Mouse (Mus musculus): ENCODE measurements around the gene Olfr424. TPM values are rescaled to one million over a fixed set of nuclear protein-coding genes. Genes with fewer than 3 reads are reported as not detected.

Gene Olfr424
- polyA plus RNA-seq, 1 experiment from 2014 or later: not detected

DNA sequence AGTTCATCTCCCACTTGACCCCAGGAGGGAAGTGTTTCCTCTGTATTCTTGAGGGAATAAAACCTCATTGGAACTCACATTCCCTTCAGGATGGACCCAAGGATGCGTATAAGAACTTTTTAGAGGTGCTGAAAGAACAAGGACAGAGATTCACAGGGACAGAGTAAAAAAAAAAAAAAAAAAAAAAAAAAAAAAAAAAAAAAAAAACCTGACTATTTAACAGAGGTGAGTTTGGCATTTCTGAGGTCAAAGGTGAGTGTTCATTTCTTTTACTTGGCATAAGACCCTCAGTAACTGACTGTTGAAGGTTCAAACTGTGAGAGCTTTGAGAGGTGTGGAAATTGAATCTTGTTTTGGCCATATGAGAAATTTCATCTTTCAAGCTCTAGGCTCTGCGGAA is 18.0 kb downstream of the Olfr424 start:
- H3K27ac ChIP-seq (replicated peaks; ENCODE audit: low read depth, low read length): no peak overlapping the region
- no peak overlapping the region for H3K4me2 ChIP-seq (ENCODE audit: low read depth, low read length)
- no peak overlapping the region for H3K4me3 ChIP-seq (ENCODE audit: low read depth, low read length)
- H3K4me1 ChIP-seq (ENCODE audit: control insufficient read depth, insufficient read depth, low read length): no peaks in the 10 kb centered on the region
- no peaks in the 10 kb centered on the region for H3K27me3 ChIP-seq (ENCODE audit: control insufficient read depth, insufficient read depth, low read length)
- no peaks in the 10 kb centered on the region for H3K36me3 ChIP-seq (replicated peaks; ENCODE audit: control insufficient read depth, insufficient read depth, low read depth, low read length)
- WGBS: 87% methylated on average over 2 of the region's 2 CpGs
- DNase-seq (ENCODE audit: low spot score) (no peak), ATAC-seq (replicated peaks; ENCODE audit: insufficient number of reproducible peaks, low FRiP score, low TSS enrichment, low read depth) (no peak)
- no peaks in the 10 kb centered on the region for H3K9me3 ChIP-seq (replicated peaks; ENCODE audit: control insufficient read depth, low read length)
- H3K9ac ChIP-seq (replicated peaks; ENCODE audit: low read length): no peak overlapping the region

DNA sequence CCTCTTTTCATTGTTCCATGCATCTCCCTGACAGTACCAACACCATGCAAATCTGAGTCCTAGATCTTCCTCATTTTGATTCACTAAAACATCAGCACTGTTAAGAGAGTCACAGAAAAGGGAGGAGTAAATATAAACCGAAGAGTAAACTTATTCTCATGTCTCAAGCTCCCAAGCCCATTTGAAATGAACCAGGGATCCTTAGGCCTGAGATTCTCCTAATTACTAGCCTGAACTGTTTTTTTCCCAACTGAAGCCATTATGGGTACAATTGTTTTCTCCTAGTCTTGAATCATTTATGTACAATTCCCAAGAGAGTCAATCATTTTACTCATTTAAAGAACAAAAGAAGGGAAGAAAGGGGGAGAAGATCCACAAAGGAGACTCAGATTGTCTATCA is 24.0 kb downstream of the Olfr424 start, which contains the start of gene Olfr420:
TSS of gene Olfr420 (plus strand) at position 301 of the 400 bp plus-strand sequence.
- DNase-seq (ENCODE audit: low spot score): no peak
- Histone ChIP-seq H3K9me3 (replicated peaks; ENCODE audit: control insufficient read depth, low read length) (no peaks in the 10 kb centered on the region), H3K4me1 (ENCODE audit: control insufficient read depth, insufficient read depth, low read length) (no peaks in the 10 kb centered on the region), H3K4me2 (ENCODE audit: low read depth, low read length) (no peak within 1 kb of the TSS), H3K4me3 (ENCODE audit: low read depth, low read length) (no peak within 1 kb of the TSS), H3K9ac (replicated peaks; ENCODE audit: low read length) (no peak within 1 kb of the TSS), H3K27ac (replicated peaks; ENCODE audit: low read depth, low read length) (no peak within 1 kb of the TSS), H3K27me3 (ENCODE audit: control insufficient read depth, insufficient read depth, low read length) (no peaks in the 10 kb centered on the region), H3K36me3 (replicated peaks; ENCODE audit: control insufficient read depth, insufficient read depth, low read depth, low read length) (no peaks in the 10 kb centered on the region)
- WGBS: 92% methylated on average over 1 of the region's 1 CpGs
- no peak for ATAC-seq (replicated peaks; ENCODE audit: insufficient number of reproducible peaks, low FRiP score, low TSS enrichment, low read depth)

DNA sequence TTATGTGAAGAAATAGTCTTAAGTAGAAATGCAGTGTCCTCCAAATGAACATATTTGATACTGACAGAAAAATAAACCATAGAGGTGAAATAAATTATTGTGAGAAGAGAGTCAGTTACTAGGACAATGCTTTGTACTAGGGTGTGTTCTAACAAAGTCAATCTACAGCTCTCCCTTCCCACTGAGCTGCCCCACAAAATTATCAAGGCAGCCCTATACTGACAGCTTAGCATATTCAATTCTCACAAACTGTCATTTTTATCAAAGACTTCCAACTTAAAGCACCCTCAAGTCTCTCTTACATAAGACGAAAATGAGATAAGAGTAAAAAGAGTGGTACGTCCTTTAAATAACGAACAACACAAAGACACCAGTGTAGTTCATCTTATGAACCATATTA is 26.3 kb downstream of the Olfr424 start:
- 87% methylated on average over 3 of the region's 3 CpGs for WGBS
- H3K27me3 ChIP-seq (ENCODE audit: control insufficient read depth, insufficient read depth, low read length): no peaks in the 10 kb centered on the region

GRCm38 (mm10) chr1:174158512-174158911 is 27.2 kb downstream of the Olfr424 start:
- DNase-seq (ENCODE audit: low spot score) (no peak), ATAC-seq (replicated peaks; ENCODE audit: insufficient number of reproducible peaks, low FRiP score, low TSS enrichment, low read depth) (no peak)
- H3K27ac ChIP-seq (replicated peaks; ENCODE audit: low read depth, low read length): no peak overlapping the region
- H3K4me1 ChIP-seq (ENCODE audit: control insufficient read depth, insufficient read depth, low read length): no peaks in the 10 kb centered on the region
- no peak overlapping the region for H3K4me2 ChIP-seq (ENCODE audit: low read depth, low read length)
- H3K36me3 ChIP-seq (replicated peaks; ENCODE audit: control insufficient read depth, insufficient read depth, low read depth, low read length): no peaks in the 10 kb centered on the region
- no peaks in the 10 kb centered on the region for H3K9me3 ChIP-seq (replicated peaks; ENCODE audit: control insufficient read depth, low read length)
- H3K4me3 ChIP-seq (ENCODE audit: low read depth, low read length): no peak overlapping the region
- H3K9ac ChIP-seq (replicated peaks; ENCODE audit: low read length): no peak overlapping the region
- H3K27me3 ChIP-seq (ENCODE audit: control insufficient read depth, insufficient read depth, low read length): no peaks in the 10 kb centered on the region
- 85% methylated on average over 1 of the region's 1 CpGs for WGBS

More for the DNA sequence above, 26.3 kb downstream of the Olfr424 start:
- H3K36me3 ChIP-seq (replicated peaks; ENCODE audit: control insufficient read depth, insufficient read depth, low read depth, low read length): no peaks in the 10 kb centered on the region
- no peak for DNase-seq (ENCODE audit: low spot score)
- no peak for ATAC-seq (replicated peaks; ENCODE audit: insufficient number of reproducible peaks, low FRiP score, low TSS enrichment, low read depth)
- H3K27ac ChIP-seq (replicated peaks; ENCODE audit: low read depth, low read length): no peak overlapping the region
- H3K4me2 ChIP-seq (ENCODE audit: low read depth, low read length): no peak overlapping the region
- H3K4me3 ChIP-seq (ENCODE audit: low read depth, low read length): no peak overlapping the region
- H3K9ac ChIP-seq (replicated peaks; ENCODE audit: low read length): no peak overlapping the region
- H3K9me3 ChIP-seq (replicated peaks; ENCODE audit: control insufficient read depth, low read length): no peaks in the 10 kb centered on the region
- no peaks in the 10 kb centered on the region for H3K4me1 ChIP-seq (ENCODE audit: control insufficient read depth, insufficient read depth, low read length)

DNA sequence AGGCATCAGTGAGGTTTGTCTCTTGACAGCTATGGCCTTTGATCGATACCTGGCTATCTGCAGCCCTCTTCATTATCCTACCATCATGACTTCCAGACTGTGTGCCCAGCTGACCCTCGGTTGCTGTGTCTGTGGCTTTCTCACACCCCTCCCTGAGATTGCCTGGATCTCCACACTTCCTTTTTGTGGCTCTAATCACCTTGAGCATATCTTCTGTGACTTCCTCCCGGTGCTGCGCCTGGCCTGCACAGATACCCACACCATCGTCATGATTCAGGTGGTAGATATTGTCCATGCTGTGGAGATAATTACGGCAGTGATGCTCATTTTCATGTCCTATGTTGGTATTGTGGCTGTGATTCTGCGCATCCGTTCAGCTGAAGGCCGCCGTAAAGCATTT is 27.8 kb downstream of the Olfr424 start:
- 88% methylated on average over 10 of the region's 10 CpGs for WGBS

DNA sequence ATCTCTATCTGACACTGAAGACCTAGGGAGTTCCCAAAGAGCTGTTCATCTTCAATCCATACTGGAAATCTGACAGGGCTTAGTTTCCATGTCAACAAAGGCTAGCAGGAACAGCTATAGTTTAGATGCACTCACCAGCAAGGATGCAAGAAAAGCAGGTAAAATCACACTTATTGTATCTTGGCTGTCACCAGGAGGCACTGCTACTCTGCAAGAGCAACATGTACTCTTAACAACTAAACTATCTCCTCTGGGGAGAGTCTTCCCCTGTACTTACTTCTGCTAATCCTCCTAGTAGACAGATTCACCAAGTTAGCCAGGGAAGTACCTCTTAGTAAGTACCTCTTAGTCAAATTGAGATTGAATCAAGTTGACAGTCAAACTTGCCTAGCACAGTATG is 37.7 kb downstream of the Olfr424 start:
- no peaks in the 10 kb centered on the region for H3K9me3 ChIP-seq (replicated peaks; ENCODE audit: control insufficient read depth, low read length)
- no peaks in the 10 kb centered on the region for H3K27me3 ChIP-seq (ENCODE audit: control insufficient read depth, insufficient read depth, low read length)
- no peaks in the 10 kb centered on the region for H3K4me1 ChIP-seq (ENCODE audit: control insufficient read depth, insufficient read depth, low read length)

More for the DNA sequence above, 27.8 kb downstream of the Olfr424 start:
- no peak for DNase-seq (ENCODE audit: low spot score)
- Histone ChIP-seq H3K4me2 (ENCODE audit: low read depth, low read length) (no peak overlapping the region), H3K27ac (replicated peaks; ENCODE audit: low read depth, low read length) (no peak overlapping the region), H3K4me1 (ENCODE audit: control insufficient read depth, insufficient read depth, low read length) (no peaks in the 10 kb centered on the region), H3K4me3 (ENCODE audit: low read depth, low read length) (no peak overlapping the region), H3K9me3 (replicated peaks; ENCODE audit: control insufficient read depth, low read length) (no peaks in the 10 kb centered on the region), H3K27me3 (ENCODE audit: control insufficient read depth, insufficient read depth, low read length) (no peaks in the 10 kb centered on the region), H3K36me3 (replicated peaks; ENCODE audit: control insufficient read depth, insufficient read depth, low read depth, low read length) (no peaks in the 10 kb centered on the region), H3K9ac (replicated peaks; ENCODE audit: low read length) (no peak overlapping the region)
- ATAC-seq (replicated peaks; ENCODE audit: insufficient number of reproducible peaks, low FRiP score, low TSS enrichment, low read depth): no peak

DNA sequence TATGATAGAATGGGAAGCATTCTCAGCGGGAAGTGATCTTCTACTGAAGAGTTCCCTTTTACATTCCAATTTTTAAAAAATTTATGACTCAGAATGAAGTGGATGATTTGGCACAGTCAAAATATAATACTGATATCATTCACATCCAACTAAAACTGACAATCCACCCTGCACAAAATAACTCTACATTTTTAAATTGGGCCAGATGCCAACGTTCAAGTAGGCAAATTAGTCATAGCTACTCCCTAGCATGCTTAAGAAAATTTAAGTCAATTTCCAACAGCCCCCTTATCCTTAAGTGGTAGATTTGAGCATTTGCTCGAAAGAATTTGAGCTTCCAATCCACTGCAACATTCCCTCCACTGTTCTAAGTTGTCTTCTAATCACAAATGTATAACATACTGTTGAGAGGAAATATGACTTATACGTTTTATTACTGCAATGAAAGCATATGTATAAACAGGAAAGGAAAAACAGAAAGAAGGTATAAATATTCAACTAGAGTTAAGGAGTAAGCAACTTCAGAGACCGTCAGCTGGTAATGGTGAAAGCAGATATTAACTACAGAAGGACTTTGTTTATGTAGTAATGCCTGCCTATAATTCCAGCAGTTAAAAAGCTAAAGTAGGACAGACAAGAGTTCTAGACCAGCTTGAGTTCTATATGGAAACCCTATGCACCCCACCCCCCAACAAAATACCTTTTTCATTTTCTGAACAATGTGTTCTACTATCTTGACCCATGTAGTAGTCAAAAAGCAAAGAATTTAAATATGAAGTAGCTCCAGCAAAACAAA is 39.6 kb downstream of the Olfr424 start:
- H3K4me2 ChIP-seq (ENCODE audit: low read depth, low read length): no peak overlapping the region
- H3K4me3 ChIP-seq (ENCODE audit: low read depth, low read length): no peak overlapping the region
- H3K27ac ChIP-seq (replicated peaks; ENCODE audit: low read depth, low read length): no peak overlapping the region
- ATAC-seq (replicated peaks; ENCODE audit: insufficient number of reproducible peaks, low FRiP score, low TSS enrichment, low read depth) (no peak), DNase-seq (ENCODE audit: low spot score) (no peak)
- no peaks in the 10 kb centered on the region for H3K4me1 ChIP-seq (ENCODE audit: control insufficient read depth, insufficient read depth, low read length)
- no peak overlapping the region for H3K9ac ChIP-seq (replicated peaks; ENCODE audit: low read length)
- no peaks in the 10 kb centered on the region for H3K36me3 ChIP-seq (replicated peaks; ENCODE audit: control insufficient read depth, insufficient read depth, low read depth, low read length)
- no peaks in the 10 kb centered on the region for H3K9me3 ChIP-seq (replicated peaks; ENCODE audit: control insufficient read depth, low read length)
- WGBS: 79% methylated on average over 5 of the region's 5 CpGs
- H3K27me3 ChIP-seq (ENCODE audit: control insufficient read depth, insufficient read depth, low read length): no peaks in the 10 kb centered on the region

More for the DNA sequence above, 37.7 kb downstream of the Olfr424 start:
- Histone ChIP-seq H3K9ac (replicated peaks; ENCODE audit: low read length) (no peak overlapping the region), H3K36me3 (replicated peaks; ENCODE audit: control insufficient read depth, insufficient read depth, low read depth, low read length) (no peaks in the 10 kb centered on the region), H3K27ac (replicated peaks; ENCODE audit: low read depth, low read length) (no peak overlapping the region), H3K4me3 (ENCODE audit: low read depth, low read length) (no peak overlapping the region), H3K4me2 (ENCODE audit: low read depth, low read length) (no peak overlapping the region)
- DNase-seq (ENCODE audit: low spot score) (no peak), ATAC-seq (replicated peaks; ENCODE audit: insufficient number of reproducible peaks, low FRiP score, low TSS enrichment, low read depth) (no peak)

- no peak overlapping the region for H3K4me2 ChIP-seq (ENCODE audit: low read depth, low read length)
- H3K4me1 ChIP-seq (ENCODE audit: control insufficient read depth, insufficient read depth, low read length): no peaks in the 10 kb centered on the region
- no peaks in the 10 kb centered on the region for H3K36me3 ChIP-seq (replicated peaks; ENCODE audit: control insufficient read depth, insufficient read depth, low read depth, low read length)
- DNase-seq (ENCODE audit: low spot score): no peak
- no peaks in the 10 kb centered on the region for H3K9me3 ChIP-seq (replicated peaks; ENCODE audit: control insufficient read depth, low read length)
- no peak overlapping the region for H3K4me3 ChIP-seq (ENCODE audit: low read depth, low read length)
- H3K27me3 ChIP-seq (ENCODE audit: control insufficient read depth, insufficient read depth, low read length): no peaks in the 10 kb centered on the region
- 57% methylated on average over 2 of the region's 2 CpGs for WGBS
- no peak for ATAC-seq (replicated peaks; ENCODE audit: insufficient number of reproducible peaks, low FRiP score, low TSS enrichment, low read depth)
- H3K27ac ChIP-seq (replicated peaks; ENCODE audit: low read depth, low read length): no peak overlapping the region
- no peak overlapping the region for H3K9ac ChIP-seq (replicated peaks; ENCODE audit: low read length)
Measured at GRCm38 (mm10) chr1:174171537-174171936, 40.2 kb downstream of the Olfr424 start.

Measured in embryonic facial prominence, embryonic 11.5 days (tissue).